Mouse (Mus musculus): ENCODE results near the gene Tmem51.
A peak's percentile ranks its signal among the peaks of the same experiment; 100 is the strongest.

- TF ChIP-seq POLR2A (IDR thresholded peaks at IDR 0.05; ENCODE audit: insufficient read depth, low read length) (no peak), CTCF (IDR thresholded peaks at IDR 0.05; ENCODE audit: low read depth, low read length) (no peak), EP300 (IDR thresholded peaks at IDR 0.05; ENCODE audit: insufficient read depth, low read depth, low read length) (peak; percentile 75; the same call in 1 of the 2 replicates)
These were observed 21.0 kb downstream of the Tmem51 start for GRCm38 (mm10) chr4:142063057-142063534.
